Mouse (Mus musculus): Measurements from ENCODE around the gene Ipo7. TPM values are rescaled to one million over a fixed set of nuclear protein-coding genes. Genes with fewer than 3 reads are reported as not detected.

Ipo7 gene
- polyA plus RNA-seq, 1 experiment from 2014 or later: 18.5 TPM

DNA sequence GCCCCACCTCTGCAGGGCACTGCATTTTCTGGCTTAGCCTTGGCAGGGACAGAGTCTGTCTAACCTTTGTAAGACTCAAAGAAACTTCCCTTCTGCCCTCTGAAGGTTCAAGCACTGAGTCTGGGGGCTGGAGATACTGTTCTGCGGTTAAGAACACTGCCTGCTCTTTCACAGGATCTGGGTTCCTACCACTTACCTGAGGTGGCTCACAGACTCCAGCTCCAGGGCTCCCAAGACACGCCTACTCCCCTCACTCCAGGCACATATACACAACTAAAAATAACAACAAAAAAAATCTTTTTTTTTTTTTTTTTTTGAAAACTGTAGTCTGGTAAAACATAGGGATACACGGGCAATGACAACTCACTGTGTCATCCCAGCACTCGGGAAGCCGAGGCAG lies 83.2 kb downstream of the Ipo7 start:
- Histone ChIP-seq H3K9me3 (ENCODE audit: control insufficient read depth, low read length) (no peaks in the 10 kb centered on the region), H3K27ac (ENCODE audit: low read depth) (no peak overlapping the region), H3K4me3 (ENCODE audit: low read depth, low read length) (no peak overlapping the region), H3K9ac (ENCODE audit: low read length) (no peak overlapping the region), H3K4me2 (ENCODE audit: low read length) (no peak overlapping the region), H3K4me1 (replicated peaks; ENCODE audit: control insufficient read depth, insufficient read depth, low read length) (no peaks in the 10 kb centered on the region; the same call in 1 of the 2 replicates), H3K27me3 (replicated peaks; ENCODE audit: control insufficient read depth, insufficient read depth, low read length) (no peaks in the 10 kb centered on the region), H3K36me3 (ENCODE audit: control insufficient read depth, insufficient read depth, low read length) (peaks cover 2% of the 10 kb centered on the region)
- DNase-seq (ENCODE audit: low spot score) (no peak), ATAC-seq (replicated peaks; ENCODE audit: low FRiP score, low TSS enrichment, low read depth) (no peak)
- 69% methylated on average over 5 of the region's 5 CpGs for WGBS

- Histone ChIP-seq H3K9ac (ENCODE audit: low read length) (no peak overlapping the region), H3K9me3 (ENCODE audit: control insufficient read depth, low read length) (no peaks in the 10 kb centered on the region), H3K27ac (ENCODE audit: low read depth) (no peak overlapping the region), H3K4me1 (replicated peaks; ENCODE audit: control insufficient read depth, insufficient read depth, low read length) (peaks cover 15% of the 10 kb centered on the region), H3K36me3 (ENCODE audit: control insufficient read depth, insufficient read depth, low read length) (no peaks in the 10 kb centered on the region), H3K4me2 (ENCODE audit: low read length) (no peak overlapping the region), H3K27me3 (replicated peaks; ENCODE audit: control insufficient read depth, insufficient read depth, low read length) (no peaks in the 10 kb centered on the region), H3K4me3 (ENCODE audit: low read depth, low read length) (no peak overlapping the region)
- WGBS: 88% methylated on average over 5 of the region's 5 CpGs
- DNase-seq (ENCODE audit: low spot score) (no peak), ATAC-seq (replicated peaks; ENCODE audit: low FRiP score, low TSS enrichment, low read depth) (no peak)
These were observed 87.0 kb downstream of the Ipo7 start for GRCm38 (mm10) chr7:110105041-110105440.

Other genes with a start within 250 kb of the Ipo7 start
- gene Nrip3, start 236.2 kb upstream of the Ipo7 start, polyA plus RNA-seq (2014; fragmentation: Nextera tagmentation; extraction: Ambion mirVana): 0.30 and 0.55 TPM in 2 replicates
- 1.6 and 1.7 TPM in 2 replicates for gene Scube2, start 152.6 kb upstream of the Ipo7 start, polyA plus RNA-seq (2014; fragmentation: Nextera tagmentation; extraction: Ambion mirVana)
- 42.6 and 46.6 TPM in 2 replicates for gene Dennd5a, start 57.8 kb upstream of the Ipo7 start, polyA plus RNA-seq (2014; fragmentation: Nextera tagmentation; extraction: Ambion mirVana)
- 61.9 and 62.1 TPM in 2 replicates for gene Tmem41b, start 31.3 kb upstream of the Ipo7 start, polyA plus RNA-seq (2014; fragmentation: Nextera tagmentation; extraction: Ambion mirVana)
- 18.6 and 20.1 TPM in 2 replicates for gene Zfp143, start 42.9 kb downstream of the Ipo7 start, polyA plus RNA-seq (2014; fragmentation: Nextera tagmentation; extraction: Ambion mirVana)
- 40.2 and 41.8 TPM in 2 replicates for gene Wee1, start 103.8 kb downstream of the Ipo7 start, polyA plus RNA-seq (2014; fragmentation: Nextera tagmentation; extraction: Ambion mirVana)
- 32.5 and 36.0 TPM in 2 replicates for gene Swap70, start 203.4 kb downstream of the Ipo7 start, polyA plus RNA-seq (2014; fragmentation: Nextera tagmentation; extraction: Ambion mirVana)

Data from intestine, embryonic 14.5 days (tissue).